In the genomic region with DNA sequence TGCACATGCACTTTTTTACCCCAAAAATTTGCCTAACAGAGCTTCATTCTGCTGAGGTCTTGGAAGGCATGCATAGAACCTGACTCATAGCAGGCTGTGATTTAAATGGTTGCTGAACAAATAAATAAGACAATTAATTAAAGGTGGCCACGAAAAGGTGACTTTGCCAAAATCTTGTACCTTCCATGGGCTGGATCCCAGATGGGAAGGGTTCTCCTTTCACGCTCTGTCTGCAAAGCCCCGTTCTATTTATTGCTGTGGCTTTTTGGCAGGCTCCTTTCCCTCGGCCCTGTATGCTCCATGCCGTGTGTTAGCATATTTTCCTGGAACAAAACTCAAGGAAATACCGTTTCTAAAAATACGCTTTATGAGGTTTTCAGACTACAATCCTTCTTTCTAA, we compare ENCODE assay signal across 15 mouse cellular contexts.
DNase-seq lines count a peak whose midpoint lies in the region; ATAC-seq and TF ChIP-seq lines count a peak whose summit lies in the region.
"Had no signal": no experiment of that assay in that cellular context is flagged by ENCODE, and none has a peak within 500 bp of the region (broad histone marks: within the 10 kb centered on the region; RNA-seq: fewer than 3 reads in every experiment).

No protein-coding gene starts in this region.

- peaks cover 6% of the 10 kb centered on the region; the same call in 1 of the 2 replicates for H3K4me1 ChIP-seq in hindbrain, postnatal 0 days (ENCODE audit: insufficient read depth, low read length)
- H3K4me1 ChIP-seq in hindbrain, embryonic 10.5 days (replicated peaks) = peaks cover 8% of the 10 kb centered on the region
- H3K4me1 ChIP-seq in embryonic fibroblast, embryonic 13.5 days (ENCODE audit: control insufficient read depth, insufficient read depth, low read length) = no peaks in the 10 kb centered on the region
- H3K4me1 ChIP-seq in midbrain, embryonic 11.5 days (ENCODE audit: control insufficient read depth, insufficient read depth, low read length) = peaks cover 4% of the 10 kb centered on the region; the same call in 1 of the 2 replicates
- H3K4me1 ChIP-seq: intestine, embryonic 15.5 days had no signal

- TF ChIP-seq POLR2A in embryonic fibroblast, embryonic 13.5 days (IDR thresholded peaks at IDR 0.05; ENCODE audit: low read depth, low read length) = no peak

- no peak for TF ChIP-seq CTCF in hindbrain, postnatal 0 days (IDR thresholded peaks at IDR 0.05; ENCODE audit: low read depth)
- TF ChIP-seq CTCF in embryonic fibroblast, embryonic 13.5 days (IDR thresholded peaks at IDR 0.05; ENCODE audit: borderline replicate concordance, insufficient read depth, low read length) = no peak

- H3K36me3 ChIP-seq in hindbrain, postnatal 0 days (ENCODE audit: insufficient read depth, low read length) = no peaks in the 10 kb centered on the region
- no peaks in the 10 kb centered on the region for H3K36me3 ChIP-seq in hindbrain, embryonic 10.5 days
- no peaks in the 10 kb centered on the region for H3K36me3 ChIP-seq in midbrain, embryonic 11.5 days (ENCODE audit: control insufficient read depth, insufficient read depth, low read length)
- H3K36me3 ChIP-seq: embryonic facial prominence, embryonic 12.5 days; intestine, embryonic 15.5 days; lung, embryonic 15.5 days; neural tube, embryonic 13.5 days had no signal

- DNase-seq in cerebellum, postnatal 4 days (ENCODE audit: low spot score in 2 of 2) = no peak
- peak; percentile 50 for DNase-seq in hindbrain, postnatal 0 days (ENCODE audit: low spot score)
- DNase-seq in hindbrain, embryonic 10.5 days (ENCODE audit: low spot score) = no peak
- DNase-seq in cerebellum, adult 11-12 months = peak; percentile 36
- DNase-seq in MN1 (ENCODE audit: low spot score) = no peak
- DNase-seq in midbrain, embryonic 11.5 days (ENCODE audit: low spot score, missing footprints) = no peak
- DNase-seq: gastrocnemius, postnatal 25 days; right cerebral cortex, adult 18-20 months had no signal

- 27% methylated on average over 7 of the region's 7 CpGs for WGBS in hindbrain, postnatal 0 days
- 86% methylated on average over 7 of the region's 7 CpGs for WGBS in hindbrain, embryonic 10.5 days
- 93% methylated on average over 7 of the region's 7 CpGs for WGBS in midbrain, embryonic 11.5 days

- peak overlapping the region; percentile 4; the same call in 1 of the 2 replicates for H3K27ac ChIP-seq in hindbrain, postnatal 0 days
- H3K27ac ChIP-seq in hindbrain, embryonic 10.5 days = no peak overlapping the region
- peak overlapping the region; percentile 26; the same call in 1 of the 2 replicates for H3K27ac ChIP-seq in embryonic fibroblast, embryonic 13.5 days (ENCODE audit: insufficient read depth, low read length)
- no peak overlapping the region for H3K27ac ChIP-seq in midbrain, embryonic 11.5 days (ENCODE audit: low read depth, low read length)
- H3K27ac ChIP-seq: embryonic facial prominence, embryonic 12.5 days; intestine, embryonic 15.5 days; lung, embryonic 15.5 days; neural tube, embryonic 13.5 days had no signal

- H3K9me3 ChIP-seq in hindbrain, postnatal 0 days (ENCODE audit: low read length) = no peaks in the 10 kb centered on the region
- no peaks in the 10 kb centered on the region for H3K9me3 ChIP-seq in hindbrain, embryonic 10.5 days
- no peaks in the 10 kb centered on the region for H3K9me3 ChIP-seq in midbrain, embryonic 11.5 days (ENCODE audit: control insufficient read depth, low read length)
- H3K9me3 ChIP-seq: embryonic facial prominence, embryonic 12.5 days; intestine, embryonic 15.5 days; lung, embryonic 15.5 days; megakaryocyte, embryonic 14.5 days; neural tube, embryonic 13.5 days had no signal

- no peak overlapping the region for H3K4me2 ChIP-seq in hindbrain, postnatal 0 days (ENCODE audit: low read depth, low read length)
- no peak overlapping the region for H3K4me2 ChIP-seq in midbrain, embryonic 11.5 days
- H3K4me2 ChIP-seq: embryonic facial prominence, embryonic 12.5 days; intestine, embryonic 15.5 days; lung, embryonic 15.5 days; neural tube, embryonic 13.5 days had no signal

- H3K27me3 ChIP-seq in hindbrain, postnatal 0 days (ENCODE audit: insufficient read depth, low read length) = no peaks in the 10 kb centered on the region
- no peaks in the 10 kb centered on the region for H3K27me3 ChIP-seq in hindbrain, embryonic 10.5 days (ENCODE audit: insufficient read depth, poor library complexity, severe bottlenecking)
- H3K27me3 ChIP-seq in midbrain, embryonic 11.5 days (ENCODE audit: control insufficient read depth, insufficient read depth, low read length) = no peaks in the 10 kb centered on the region
- H3K27me3 ChIP-seq: embryonic facial prominence, embryonic 12.5 days; intestine, embryonic 15.5 days; lung, embryonic 15.5 days; neural tube, embryonic 13.5 days had no signal

- H3K4me3 ChIP-seq in hindbrain, postnatal 0 days (ENCODE audit: low read length) = no peak overlapping the region
- no peak overlapping the region for H3K4me3 ChIP-seq in hindbrain, embryonic 10.5 days
- H3K4me3 ChIP-seq in embryonic fibroblast, embryonic 13.5 days (ENCODE audit: insufficient read depth, low read length) = no peak overlapping the region
- no peak overlapping the region for H3K4me3 ChIP-seq in midbrain, embryonic 11.5 days (ENCODE audit: low read depth, low read length)
- H3K4me3 ChIP-seq: embryonic facial prominence, embryonic 12.5 days; intestine, embryonic 15.5 days; lung, embryonic 15.5 days; megakaryocyte, embryonic 14.5 days; neural tube, embryonic 13.5 days had no signal

- ATAC-seq in cerebellum, adult (ENCODE audit: insufficient number of reproducible peaks, low FRiP score, low TSS enrichment) = peak; percentile 91
- no peak for ATAC-seq in hindbrain, postnatal 0 days
- no peak for ATAC-seq in midbrain, embryonic 11.5 days (ENCODE audit: low FRiP score)
- ATAC-seq: intestine, embryonic 15.5 days had no signal

- no peak overlapping the region for H3K9ac ChIP-seq in hindbrain, postnatal 0 days (replicated peaks; ENCODE audit: low read length)
- H3K9ac ChIP-seq in midbrain, embryonic 11.5 days (ENCODE audit: low read length) = no peak overlapping the region
- H3K9ac ChIP-seq: embryonic facial prominence, embryonic 12.5 days; intestine, embryonic 15.5 days; lung, embryonic 15.5 days; neural tube, embryonic 13.5 days had no signal

Comparison
In these comparisons a context has a peak if more than half of its experiments do, and no peak if none do; other contexts are left out.
1. DNase-seq: peak in hindbrain, postnatal 0 days (single experiment) and cerebellum, adult 11-12 months (single experiment); none in cerebellum, postnatal 4 days (0 of 2), hindbrain, embryonic 10.5 days (single experiment), MN1 (single experiment) and midbrain, embryonic 11.5 days (single experiment).
2. H3K27ac ChIP-seq: peak in hindbrain, postnatal 0 days (single experiment) and embryonic fibroblast, embryonic 13.5 days (single experiment); none in hindbrain, embryonic 10.5 days (single experiment) and midbrain, embryonic 11.5 days (single experiment).